Mouse (Mus musculus): ENCODE data around the gene Gtpbp1. TPM values are rescaled to one million over a fixed set of nuclear protein-coding genes. Genes with fewer than 3 reads are reported as not detected.

Gene Gtpbp1
- polyA plus RNA-seq, 1 experiment: 46.6 TPM

Other genes with a start within 250 kb of the Gtpbp1 start
- gene Csnk1e, start 235.3 kb upstream of the Gtpbp1 start, polyA plus RNA-seq (2012; rRNA removed): 195 and 198 TPM in 2 replicates
- gene Kcnj4, start 185.6 kb upstream of the Gtpbp1 start, polyA plus RNA-seq (2012; rRNA removed): 169 and 176 TPM in 2 replicates
- gene Kdelr3, start 174.4 kb upstream of the Gtpbp1 start, polyA plus RNA-seq (2012; rRNA removed): 1.6 TPM in 2 replicates
- gene Ddx17, start 144.1 kb upstream of the Gtpbp1 start, polyA plus RNA-seq (2012; rRNA removed): 560 and 674 TPM in 2 replicates
- gene Dmc1, start 85.7 kb upstream of the Gtpbp1 start, polyA plus RNA-seq (2012; rRNA removed): 2.3 and 3.4 TPM in 2 replicates
- 15.8 and 19.0 TPM in 2 replicates for gene Fam227a, start 31.9 kb upstream of the Gtpbp1 start, polyA plus RNA-seq (2012; rRNA removed)
- gene Cby1, start 31.6 kb upstream of the Gtpbp1 start, polyA plus RNA-seq (2012; rRNA removed): 39.3 and 45.0 TPM in 2 replicates
- gene Tomm22, start 20.0 kb upstream of the Gtpbp1 start, polyA plus RNA-seq (2012; rRNA removed): 92.3 and 97.1 TPM in 2 replicates
- gene Josd1, start 2.9 kb upstream of the Gtpbp1 start, polyA plus RNA-seq (2012; rRNA removed): 53.0 and 53.8 TPM in 2 replicates
- 28.1 and 30.4 TPM in 2 replicates for gene Sun2, start 51.7 kb downstream of the Gtpbp1 start, polyA plus RNA-seq (2012; rRNA removed)
- 84.6 and 85.4 TPM in 2 replicates for gene Dnal4, start 87.0 kb downstream of the Gtpbp1 start, polyA plus RNA-seq (2012; rRNA removed)
- gene Nptxr, start 113.9 kb downstream of the Gtpbp1 start, polyA plus RNA-seq (2012; rRNA removed): 293 and 296 TPM in 2 replicates
- gene Npcd, start 143.4 kb downstream of the Gtpbp1 start, polyA plus RNA-seq (2012; rRNA removed): 2.9 and 4.8 TPM in 2 replicates
- gene Cbx6, start 143.8 kb downstream of the Gtpbp1 start, polyA plus RNA-seq (2012; rRNA removed): 257 and 263 TPM in 2 replicates
- 7.1 and 7.4 TPM in 2 replicates for gene Apobec3, start 200.8 kb downstream of the Gtpbp1 start, polyA plus RNA-seq (2012; rRNA removed)